Mouse (Mus musculus): ENCODE results near the gene Fasn.

Fasn gene

DNA sequence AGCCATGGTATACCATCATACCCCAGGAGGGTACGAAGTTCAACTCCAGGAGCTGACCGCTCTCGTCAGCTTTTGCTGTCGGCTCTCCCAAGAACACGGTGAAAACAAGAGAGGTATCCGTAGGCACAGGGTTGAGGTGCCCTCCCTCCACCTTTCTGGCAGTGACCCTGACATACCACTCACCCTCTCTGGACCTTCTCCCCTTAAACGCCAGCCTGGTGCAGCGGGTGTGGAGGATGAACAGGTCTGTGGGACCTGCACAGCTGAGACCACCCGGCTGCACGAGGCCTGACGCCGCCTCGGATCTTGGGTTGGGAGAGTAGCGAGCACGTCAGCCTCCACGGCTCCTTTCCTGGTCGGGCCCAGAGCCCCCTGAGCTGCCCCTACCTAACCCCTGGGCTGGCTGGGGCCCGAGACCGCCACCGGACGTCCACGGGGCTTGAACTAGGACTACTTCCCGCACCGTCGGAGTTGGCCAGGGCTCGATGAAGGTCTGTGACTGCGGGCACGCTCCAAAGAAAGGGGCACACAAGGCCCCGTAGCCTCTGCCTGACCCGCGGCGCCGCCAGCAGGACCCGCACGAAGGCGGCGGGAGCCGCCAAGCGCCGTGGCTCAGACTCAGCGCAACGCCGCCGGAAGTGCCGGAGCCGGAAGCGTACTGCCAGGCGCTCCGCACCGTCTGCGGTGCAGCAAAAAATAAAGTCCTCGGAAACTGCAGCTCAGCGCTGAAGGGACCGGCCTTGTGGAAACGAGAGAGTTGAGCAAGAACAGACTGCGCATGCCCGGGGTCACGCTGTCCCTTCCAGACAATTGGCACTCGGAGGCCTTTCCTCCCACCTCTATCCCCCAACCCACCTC lies 28.4 kb downstream of the Fasn start, which contains the start of gene Dus1l:
TSS of gene Dus1l (minus strand) at position 648 of the 858 bp plus-strand sequence.
- peak; percentile 99 for DNase-seq

DNA sequence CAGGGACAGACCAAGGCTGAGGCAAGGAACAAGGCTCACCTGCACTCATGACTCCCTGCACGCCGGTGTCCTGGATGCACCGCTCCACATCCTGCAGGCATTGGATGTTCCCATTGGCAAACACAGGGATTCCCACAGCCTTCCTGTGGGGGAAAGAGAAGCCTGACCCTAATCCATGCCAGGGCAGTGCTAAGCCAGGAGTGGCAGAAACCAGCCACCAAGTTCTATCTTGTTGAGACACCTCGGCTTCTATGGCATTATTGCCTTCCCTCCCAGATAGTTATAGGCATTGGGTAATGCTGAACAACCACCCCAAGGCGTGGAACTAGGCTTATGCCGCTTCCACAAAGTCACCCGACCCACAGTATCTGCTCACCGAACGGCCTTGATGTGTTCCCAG lies 31.7 kb downstream of the Fasn start:
- no peak for DNase-seq

DNA sequence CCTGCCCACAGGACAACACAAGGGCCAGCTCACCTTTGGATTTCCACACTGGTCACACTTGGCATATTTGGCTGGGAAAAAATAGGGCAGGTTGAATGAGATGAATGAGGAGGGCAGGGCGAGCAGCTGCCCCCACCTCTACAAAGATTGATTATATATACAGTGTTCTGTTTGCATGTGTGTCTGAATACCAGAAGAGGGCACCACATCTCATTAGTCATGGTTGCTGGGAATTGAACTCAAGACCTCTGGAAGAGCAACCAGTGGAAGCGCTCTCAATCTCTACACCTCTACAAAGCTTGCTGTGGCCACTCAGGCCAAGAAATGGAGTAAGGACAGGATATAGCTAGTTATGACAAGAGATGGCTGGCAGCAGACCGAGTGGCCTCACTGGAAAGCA lies 34.5 kb downstream of the Fasn start:
- no peak for DNase-seq

DNA sequence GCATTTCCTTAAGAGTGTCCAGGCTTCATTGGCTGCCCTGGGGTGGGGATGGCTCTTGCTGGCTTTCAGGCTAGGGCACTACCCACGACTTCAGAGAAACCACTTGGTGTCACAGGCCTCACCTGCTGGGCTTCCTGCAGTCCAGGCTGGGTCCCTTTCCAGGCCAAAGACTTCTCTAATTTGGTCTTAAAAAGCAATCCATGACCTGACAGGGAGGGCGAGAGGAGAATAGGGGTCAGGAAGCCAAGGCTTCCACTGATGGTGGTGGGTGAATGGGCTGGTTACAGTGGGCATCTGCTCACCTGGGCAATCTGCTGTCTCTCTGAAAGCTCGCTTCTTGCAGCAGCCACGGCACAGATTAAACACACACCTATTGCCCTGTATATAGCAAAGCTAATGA lies 35.0 kb downstream of the Fasn start:
- no peak for DNase-seq

DNA sequence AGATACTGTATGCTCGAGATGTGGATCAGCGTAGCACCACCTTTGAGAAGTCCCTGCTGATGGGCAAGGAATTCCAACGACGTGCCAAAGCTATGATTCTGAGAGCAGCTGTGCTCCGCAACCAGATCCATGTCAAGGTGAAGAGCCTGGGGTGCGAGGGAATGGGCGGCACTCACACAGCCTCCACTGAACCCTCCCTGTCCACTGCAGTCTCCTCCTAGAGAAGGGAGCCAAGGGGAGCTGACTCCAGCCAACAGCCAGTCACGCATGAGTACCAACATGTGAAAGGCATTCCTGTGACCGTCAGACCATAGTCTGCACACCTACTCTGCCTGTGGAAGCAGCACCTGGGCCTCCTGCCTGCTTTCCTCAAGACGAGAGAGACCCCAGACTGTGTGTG lies 35.9 kb downstream of the Fasn start:
- peak; percentile 86 for DNase-seq

DNA sequence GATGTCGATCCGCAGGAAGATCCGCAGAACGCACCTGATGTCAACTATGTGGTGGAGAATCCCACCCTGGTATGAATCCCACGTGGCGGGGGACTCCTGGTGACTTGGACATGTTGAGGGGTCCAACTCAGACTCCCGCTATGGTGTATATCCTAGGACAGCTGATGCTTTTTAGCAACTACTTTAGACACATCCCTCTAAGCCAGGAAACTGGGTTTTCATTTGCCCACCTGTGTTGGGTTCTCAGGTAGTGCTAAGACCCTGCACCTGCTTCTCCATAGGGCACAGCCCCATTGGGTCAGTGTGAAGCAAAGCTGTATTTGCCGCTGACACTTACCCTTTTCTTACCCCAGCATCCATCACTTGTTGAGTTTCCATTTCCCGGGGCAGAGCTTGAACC lies 39.2 kb downstream of the Fasn start:
- DNase-seq = peak; percentile 91

DNA sequence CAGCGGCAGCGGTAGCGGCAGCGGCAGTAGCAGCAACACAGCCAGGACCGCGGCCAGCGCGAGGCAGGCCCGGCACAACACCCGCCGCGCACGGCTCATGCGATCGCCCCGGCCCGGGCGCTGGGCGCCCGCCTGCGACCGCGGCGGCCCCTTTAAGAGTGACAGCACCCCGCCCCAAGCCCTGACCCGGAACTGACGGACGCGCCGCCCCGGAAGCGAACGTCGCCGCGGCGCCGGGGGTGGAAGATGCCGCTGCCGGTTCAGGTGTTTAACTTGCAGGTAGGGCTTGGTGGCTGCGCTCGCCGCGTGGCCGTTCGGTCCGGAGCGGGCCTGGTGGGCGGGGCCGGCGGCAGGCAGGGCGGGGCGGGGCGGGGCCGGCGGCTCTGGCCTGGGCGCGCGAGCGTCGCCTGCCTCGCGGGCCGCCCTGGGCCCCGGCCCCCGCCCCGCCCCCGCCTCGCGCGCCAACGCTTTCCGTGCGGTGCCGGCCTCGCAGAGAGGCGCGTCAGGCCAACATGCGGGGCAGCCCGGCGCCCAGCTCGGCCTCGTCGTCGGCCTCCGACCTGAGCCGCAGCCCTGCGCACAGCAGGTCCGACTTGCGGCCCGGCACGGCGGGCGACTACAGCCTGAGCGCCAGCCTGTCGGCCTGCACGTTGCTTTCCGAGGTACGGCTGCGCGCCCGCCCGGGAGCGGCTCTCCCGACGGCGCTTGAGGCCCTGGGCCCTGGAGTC lies 40.1 kb downstream of the Fasn start, which contains the start of the genes Rfng and Gps1:
TSS of gene Rfng (minus strand) at position 144 of the 728 bp plus-strand sequence.
TSS of gene Gps1 (plus strand) at position 209 of the 728 bp plus-strand sequence.
- peak; percentile 98 for DNase-seq

DNA sequence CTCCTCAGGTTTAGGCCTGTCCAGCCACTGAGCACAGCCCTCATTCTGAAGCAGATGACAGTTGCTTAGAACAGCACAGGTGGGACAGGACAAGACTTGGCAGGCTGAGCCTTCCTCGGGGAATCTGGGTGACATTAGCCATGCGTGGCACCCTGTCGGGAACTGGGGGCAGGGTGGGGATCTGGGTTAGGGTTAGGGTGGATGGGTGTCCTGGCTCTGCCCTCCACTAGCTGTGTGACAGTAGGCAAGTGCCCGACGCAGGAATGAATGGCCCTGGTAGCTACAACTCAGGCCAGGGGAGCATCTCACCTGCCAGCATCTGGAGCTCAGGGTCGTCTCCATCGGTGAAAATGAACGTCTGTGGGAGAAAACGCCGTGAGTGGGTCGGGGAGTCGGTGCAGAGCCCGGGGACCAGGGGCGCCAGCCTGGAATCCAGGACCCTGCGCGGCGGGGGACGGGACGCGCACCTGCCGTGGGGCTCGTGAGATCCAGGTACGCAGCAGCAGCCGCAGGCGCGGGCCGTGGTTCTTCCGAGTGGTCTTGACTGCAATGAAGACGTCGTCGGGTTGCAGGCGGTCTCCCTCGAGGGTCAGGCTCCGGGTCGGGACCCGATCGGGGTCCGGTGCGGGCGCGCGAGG lies 40.8 kb downstream of the Fasn start:
- DNase-seq = peak; percentile 94

DNA sequence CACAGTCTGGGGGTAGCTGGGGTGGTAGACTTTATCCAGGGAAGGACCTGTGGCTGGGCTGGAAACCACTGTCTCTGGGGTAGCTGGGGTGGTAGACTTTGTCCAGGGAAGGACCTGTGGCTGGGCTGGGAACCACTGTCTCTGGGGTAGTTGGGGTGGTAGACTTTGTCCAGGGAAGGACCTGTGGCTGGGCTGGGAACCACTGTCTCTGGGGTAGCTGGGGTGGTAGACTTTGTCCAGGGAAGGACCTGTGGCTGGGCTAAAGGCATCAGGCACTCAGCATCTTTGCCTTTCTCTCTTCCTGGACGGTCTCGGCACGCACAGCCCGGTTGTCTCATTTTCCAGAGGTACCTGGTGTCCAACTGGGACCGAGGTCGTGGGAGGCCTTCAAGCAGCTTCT lies 43.0 kb downstream of the Fasn start:
- DNase-seq = peak; percentile 87

DNA sequence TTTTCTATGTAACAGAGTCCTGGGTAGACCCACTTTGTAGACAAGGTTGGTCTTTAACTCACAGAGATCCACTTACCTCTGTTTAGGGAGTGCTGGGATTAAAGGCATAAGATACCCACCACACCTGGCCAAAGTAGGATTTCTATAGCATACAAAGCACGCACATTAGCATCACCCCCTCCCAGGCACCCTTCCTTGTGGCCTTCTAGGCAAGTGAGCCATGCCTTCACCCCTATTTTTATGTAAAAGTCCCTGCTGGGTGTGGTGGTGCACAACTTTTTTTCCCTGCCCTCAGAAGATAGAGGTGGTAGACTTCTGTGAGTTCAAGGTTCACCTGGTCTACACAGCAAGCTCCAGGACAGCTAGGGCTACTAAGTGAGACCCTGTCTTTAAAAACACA lies 44.5 kb downstream of the Fasn start:
- peak; percentile 59 for DNase-seq

DNA sequence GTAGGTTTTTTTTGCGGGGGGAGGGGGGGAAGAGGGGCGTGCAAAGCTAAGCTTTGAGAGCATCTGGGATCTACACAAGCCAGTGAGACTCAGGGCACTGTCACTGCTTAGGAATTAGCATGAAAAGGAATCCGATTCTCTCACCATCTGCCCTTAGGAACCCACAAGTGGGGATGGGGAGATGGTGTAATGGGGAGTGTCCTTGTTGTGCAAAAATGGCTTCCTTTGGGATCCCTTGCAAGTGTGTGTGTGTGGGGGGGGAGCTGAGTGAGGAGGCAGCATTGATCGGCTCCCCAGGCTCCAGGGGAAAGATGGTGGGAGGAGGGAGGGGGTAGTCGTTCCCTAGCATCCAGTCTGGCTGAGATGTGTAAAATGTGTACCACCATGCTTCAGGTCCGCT lies 47.2 kb downstream of the Fasn start:
- DNase-seq = peak; percentile 80

DNA sequence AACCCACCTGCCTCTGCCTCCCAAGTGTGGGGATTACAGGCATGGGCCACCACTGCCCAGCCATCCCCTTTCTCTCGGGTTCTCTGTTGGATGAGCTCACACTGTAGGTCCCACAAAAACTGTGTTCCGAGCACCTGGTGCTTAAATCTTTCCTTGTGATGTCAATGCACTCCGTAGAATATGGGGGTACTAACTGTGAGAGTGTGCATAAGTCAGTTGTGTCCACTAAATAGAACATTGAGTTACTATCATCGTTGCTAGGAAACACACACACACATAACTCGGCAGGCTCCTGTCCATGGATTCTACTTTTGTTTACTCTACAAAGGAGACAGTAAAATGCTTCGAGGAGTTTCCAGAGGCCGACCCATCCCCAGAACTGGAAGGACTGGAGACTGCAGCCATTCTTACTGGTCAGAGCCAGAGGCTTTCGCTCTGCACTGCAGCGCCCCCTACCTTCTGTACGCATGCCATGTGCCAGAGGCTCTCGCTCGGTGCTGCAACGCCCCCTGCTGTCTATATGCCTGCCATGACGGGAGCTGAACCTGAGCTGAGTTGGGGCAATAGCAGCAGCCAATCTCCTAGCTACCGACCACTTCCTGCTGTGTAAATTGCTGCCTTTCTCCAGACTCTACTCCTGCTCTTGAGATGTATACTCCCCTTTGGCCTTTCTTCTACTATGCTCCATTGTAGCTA lies 48.4 kb downstream of the Fasn start:
- DNase-seq = peak; percentile 97

DNA sequence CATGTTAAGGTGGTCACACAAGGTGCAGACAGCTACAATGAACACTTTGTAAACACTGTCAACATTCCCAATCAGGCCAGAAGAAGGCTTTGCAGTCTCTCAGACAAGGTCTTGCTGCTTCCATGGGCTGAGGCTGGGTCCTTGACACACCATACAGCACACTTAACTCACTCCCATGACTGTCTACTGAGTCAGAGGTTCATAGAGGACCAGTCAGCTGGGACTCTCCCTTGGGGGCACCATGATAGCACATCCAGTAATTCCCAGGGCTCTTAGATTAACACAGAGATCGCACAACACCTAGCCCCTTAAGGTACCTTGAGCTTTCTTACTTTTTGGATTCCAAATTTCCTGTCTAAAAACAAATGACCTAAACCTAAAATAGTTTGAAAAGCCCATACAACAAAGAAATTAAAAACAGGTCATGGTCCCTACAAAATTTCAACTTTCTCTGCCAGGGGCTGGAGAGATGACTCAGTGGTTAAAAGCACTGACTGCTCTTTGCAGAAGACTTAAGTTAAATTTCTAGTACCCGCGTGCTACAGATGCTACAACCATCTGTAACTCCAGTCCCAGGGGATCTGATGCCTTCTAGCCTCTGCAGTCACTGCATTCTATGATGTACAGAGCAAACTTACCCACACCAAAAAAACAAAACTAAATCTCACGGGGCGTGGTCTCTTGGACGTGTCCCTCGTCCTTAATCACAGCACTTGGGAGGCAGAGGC lies 50.7 kb downstream of the Fasn start:
- peak; percentile 69 for DNase-seq

DNA sequence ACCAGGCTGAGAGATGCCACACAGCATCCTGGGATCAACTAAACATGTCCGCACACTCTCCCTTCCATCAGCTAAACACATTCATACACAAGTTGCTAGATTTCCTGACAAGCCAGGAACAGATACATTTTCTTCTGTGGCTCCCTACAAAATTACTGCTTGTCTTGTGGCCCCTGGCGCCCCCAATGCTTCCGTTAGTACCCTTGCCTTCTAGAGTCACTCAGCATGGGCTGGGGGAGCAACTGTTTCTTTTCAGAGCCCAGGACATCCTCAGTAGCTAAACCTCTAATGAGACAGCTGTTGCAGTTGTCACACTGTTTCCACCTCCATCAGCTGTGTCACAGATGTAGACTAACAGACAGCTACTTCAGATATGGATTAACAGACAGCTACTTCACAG lies 51.6 kb downstream of the Fasn start:
- no peak for DNase-seq

DNA sequence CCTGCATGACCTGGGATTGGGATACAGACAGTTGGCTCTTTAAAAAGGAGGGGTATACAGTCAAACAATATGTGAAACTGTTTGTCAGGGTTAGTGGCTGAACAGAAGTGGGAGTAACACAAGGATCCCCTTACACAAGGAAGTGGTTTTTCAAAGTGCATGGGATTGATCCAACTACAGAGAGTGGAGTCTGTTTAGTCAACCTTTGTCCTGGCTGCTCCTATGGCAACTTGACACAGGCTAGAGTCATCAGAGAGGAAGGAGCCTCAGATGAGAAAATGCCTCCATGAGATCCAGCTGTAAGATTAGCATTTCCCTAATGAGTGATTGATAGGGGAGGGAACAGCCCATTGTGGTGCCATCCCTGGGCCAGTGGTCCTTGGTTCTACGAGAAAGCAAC lies 56.1 kb downstream of the Fasn start:
- DNase-seq = peak; percentile 74

DNA sequence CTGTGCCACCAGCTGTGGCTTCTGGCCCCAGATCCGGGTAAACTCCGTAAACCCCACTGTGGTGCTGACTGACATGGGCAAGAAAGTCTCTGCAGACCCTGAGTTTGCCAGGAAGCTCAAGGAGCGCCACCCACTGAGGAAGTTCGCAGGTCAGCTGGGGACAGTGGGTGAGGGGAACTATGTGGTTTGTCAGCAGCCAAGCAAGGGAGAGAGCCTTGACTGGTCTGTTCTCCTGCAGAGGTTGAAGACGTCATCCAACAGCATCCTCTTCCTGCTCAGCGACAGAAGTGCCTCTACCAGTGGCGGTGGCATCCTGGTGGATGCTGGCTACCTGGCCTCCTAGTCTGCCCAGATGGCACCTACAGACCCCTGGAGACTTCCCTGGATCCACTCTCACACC lies 57.3 kb downstream of the Fasn start:
- DNase-seq = peak; percentile 72

DNA sequence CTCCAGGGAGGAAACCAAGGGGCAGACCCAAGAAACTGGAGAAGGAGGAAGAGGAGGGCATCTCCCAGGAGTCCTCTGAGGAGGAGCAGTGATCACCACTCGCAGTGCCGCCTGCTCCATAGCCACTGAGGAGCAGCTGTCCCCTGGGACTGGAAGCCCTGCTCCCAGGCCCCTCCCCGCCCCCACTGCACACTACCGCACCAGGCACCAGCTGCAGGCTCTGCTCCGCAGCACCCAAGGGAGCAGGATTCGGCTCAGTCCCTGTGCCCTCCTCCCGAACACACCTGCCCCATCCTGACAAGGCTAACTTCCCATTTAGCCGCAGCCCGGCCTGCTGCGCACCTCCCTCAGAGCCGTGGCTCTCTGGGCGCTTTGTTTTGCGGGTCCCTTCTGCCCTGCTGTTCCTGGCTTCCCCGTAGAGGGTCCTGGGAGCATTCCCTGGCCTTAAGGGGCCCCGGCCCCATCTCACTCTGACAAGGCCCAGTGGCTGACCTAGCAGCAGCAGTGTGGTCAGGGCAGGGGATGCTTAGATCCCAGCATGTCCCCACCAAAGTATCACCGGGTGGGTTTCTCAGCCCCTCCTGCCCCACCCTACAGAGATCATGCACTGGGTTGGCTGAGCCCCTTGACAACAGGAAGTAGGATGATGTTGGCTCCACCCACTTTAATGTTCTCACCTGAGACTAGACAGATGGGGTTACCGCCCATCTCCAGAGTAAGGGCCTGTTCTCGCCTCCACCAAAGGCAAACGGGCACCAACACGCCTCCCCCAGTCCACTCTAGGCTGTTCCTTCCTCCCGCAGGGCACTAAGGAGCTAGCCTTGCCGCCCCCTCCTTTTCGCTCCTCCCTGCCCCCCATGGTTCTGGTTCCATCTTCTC lies 61.0 kb downstream of the Fasn start:
- peak; percentile 81 for DNase-seq

DNA sequence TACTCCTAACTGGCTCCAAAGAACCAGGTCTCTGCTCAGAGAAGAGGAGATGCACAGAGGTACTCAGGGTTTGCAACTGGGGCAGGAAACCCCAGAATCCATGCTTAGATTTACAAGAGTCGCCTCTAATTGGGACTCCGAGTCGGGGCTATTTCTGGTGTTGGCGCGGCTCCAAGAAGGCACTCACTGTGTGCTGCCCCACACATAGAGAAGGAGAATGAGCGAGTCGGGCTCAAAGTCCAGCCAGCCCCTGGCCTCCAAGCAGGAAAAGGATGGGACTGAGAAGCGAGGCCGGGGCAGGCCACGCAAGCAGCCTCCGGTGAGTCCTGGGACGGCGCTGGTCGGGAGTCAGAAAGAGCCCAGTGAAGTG lies 61.7 kb downstream of the Fasn start, which contains the start of gene Hmga1b:
TSS of gene Hmga1b (plus strand) at position 123 of the 370 bp plus-strand sequence.
- peak; percentile 83 for DNase-seq

DNA sequence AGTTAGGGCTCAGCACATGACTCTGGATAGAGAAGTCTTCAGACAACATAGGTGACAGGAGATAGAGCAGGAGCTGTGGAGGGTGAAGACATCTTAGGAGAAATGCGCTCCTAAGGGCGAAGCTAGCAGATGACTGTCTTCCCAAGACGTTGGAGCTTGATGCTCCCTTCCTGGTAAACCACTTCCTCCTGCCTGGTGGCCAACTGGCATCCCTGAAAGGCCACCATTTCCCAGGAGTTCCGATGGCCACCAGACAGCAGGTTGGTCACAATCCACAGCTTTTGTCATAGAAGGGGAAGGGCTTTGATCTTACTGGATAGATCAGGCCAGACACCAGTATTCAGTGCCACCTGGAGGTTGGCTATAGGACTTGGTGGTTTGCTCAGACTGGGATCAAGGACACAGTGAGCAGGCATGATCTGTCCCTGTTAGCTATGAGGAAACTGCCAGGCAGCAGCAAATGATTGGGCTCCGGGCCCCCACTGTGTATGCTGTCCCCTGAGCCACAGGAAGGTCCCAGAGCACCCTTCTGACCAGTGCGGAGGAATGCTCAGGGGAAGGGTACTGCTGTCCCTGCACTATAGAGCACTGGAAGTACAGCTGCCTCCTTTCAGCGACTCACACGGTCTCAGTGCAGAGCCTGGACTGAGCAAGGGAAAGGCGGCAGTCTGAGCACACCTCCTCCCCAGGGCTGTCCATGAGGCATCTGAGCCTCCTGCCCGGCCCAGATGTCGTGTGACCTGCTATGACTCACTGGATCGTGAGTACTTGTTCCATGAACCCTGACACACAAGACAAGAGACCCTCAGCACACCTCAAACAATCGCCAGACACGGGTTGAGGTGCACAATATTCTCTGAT lies 62.3 kb downstream of the Fasn start:
- DNase-seq = peak; percentile 66

DNA sequence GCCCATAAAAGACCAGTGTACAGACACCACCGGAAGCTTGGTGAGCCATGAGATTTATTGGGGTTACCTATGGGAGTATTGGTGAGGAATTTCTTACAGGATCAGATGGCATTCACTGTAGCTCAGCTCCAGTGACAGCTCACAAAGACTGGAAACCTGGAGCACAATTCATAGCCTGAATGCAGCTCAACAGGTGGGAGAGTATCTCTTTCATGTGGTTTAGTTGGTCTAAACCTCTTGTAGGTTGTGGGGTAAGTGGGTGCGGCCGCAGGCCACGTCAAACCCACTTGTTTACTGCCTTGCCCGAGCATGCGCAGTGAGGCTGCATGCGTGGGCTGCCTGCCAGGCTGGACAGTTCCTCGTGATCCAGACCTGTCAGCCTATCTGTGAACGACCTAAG lies 64.1 kb downstream of the Fasn start:
- no peak for DNase-seq
